Comparison of ENCODE assay signal across 27 mouse cellular contexts in the genomic region with DNA sequence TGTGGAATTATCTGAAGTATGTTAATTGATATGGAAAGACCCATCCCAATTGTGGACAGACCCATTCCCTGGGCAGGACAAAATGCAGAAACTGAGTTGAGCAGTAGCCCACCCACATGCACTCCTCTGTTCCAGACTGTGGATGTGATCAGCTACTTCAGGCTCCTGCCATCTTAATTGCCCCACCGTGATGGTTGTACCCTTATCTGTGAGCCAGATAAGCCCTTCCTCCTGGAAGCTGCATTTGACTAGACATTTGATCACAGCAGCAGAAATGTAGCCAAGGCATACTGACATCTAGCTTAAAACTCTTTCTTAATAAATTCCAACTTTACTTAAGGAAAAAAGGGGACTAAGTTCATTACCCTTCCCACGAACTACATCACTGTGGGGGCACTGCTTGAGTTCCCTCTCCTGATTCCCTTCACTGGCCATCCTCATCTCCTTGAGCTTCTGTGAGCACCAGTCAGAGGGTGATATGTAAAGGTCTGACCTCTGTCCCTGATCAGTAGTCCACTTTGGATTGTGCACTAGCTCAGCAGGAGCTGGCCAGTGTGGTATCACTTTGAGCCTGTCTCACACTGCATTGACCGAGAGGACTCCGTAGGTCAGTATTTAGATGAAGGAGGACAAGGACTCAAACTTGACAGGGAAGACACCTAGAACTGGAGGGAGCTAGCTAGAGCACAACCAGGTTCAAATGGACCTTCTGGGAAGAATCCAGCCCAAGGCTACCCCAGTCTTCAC. TPM values are rescaled to one million over a fixed set of nuclear protein-coding genes. Genes with fewer than 3 reads are reported as not detected.
DNase-seq lines count a peak whose midpoint lies in the region; ATAC-seq and TF ChIP-seq lines count a peak whose summit lies in the region.
"Had no signal": no experiment of that assay in that cellular context is flagged by ENCODE, and none has a peak within 500 bp of the region (broad histone marks: within the 10 kb centered on the region; RNA-seq: fewer than 3 reads in every experiment).

No protein-coding gene starts in this region.

- no peak for TF ChIP-seq CTCF in liver, embryonic 14.5 days (IDR thresholded peaks at IDR 0.05; ENCODE audit: low read depth)

- H3K27me3 ChIP-seq in liver, embryonic 14.5 days (ENCODE audit: control insufficient read depth, insufficient read depth, low read length): peaks cover 31% of the 10 kb centered on the region
- peaks cover 28% of the 10 kb centered on the region for H3K27me3 ChIP-seq in kidney, embryonic 16.5 days (ENCODE audit: insufficient read depth, low read length)
- H3K27me3 ChIP-seq in forebrain, embryonic 13.5 days: peaks cover 30% of the 10 kb centered on the region

- 46% methylated on average over 4 of the region's 4 CpGs for WGBS in liver, embryonic 14.5 days (ENCODE audit: insufficient replicate concordance)
- 85% methylated on average over 4 of the region's 4 CpGs for WGBS in kidney, embryonic 16.5 days
- 91% methylated on average over 4 of the region's 4 CpGs for WGBS in forebrain, embryonic 13.5 days

- H3K9me3 ChIP-seq in liver, embryonic 14.5 days (ENCODE audit: control insufficient read depth, low read length): no peaks in the 10 kb centered on the region
- H3K9me3 ChIP-seq in kidney, embryonic 16.5 days (ENCODE audit: low read length): no peaks in the 10 kb centered on the region
- no peaks in the 10 kb centered on the region for H3K9me3 ChIP-seq in forebrain, embryonic 13.5 days (replicated peaks)
- H3K9me3 ChIP-seq: embryonic facial prominence, embryonic 13.5 days; heart, embryonic 13.5 days; hindbrain, embryonic 12.5 days; limb, embryonic 15.5 days; midbrain, embryonic 15.5 days; neural tube, embryonic 12.5 days had no signal

- peak; percentile 41 for TF ChIP-seq EP300 in liver, embryonic 14.5 days (IDR thresholded peaks at IDR 0.05; ENCODE audit: low read depth)

- H3K9ac ChIP-seq in liver, embryonic 14.5 days (replicated peaks): peak overlapping the region; percentile 83
- no peak overlapping the region for H3K9ac ChIP-seq in kidney, embryonic 16.5 days (replicated peaks; ENCODE audit: low read length)
- H3K9ac ChIP-seq in forebrain, embryonic 13.5 days: no peak overlapping the region
- H3K9ac ChIP-seq: embryonic facial prominence, embryonic 13.5 days; heart, embryonic 13.5 days; limb, embryonic 15.5 days; midbrain, embryonic 15.5 days; neural tube, embryonic 12.5 days had no signal

- H3K4me2 ChIP-seq in liver, embryonic 14.5 days (ENCODE audit: low read depth): peak overlapping the region; percentile 82
- no peak overlapping the region for H3K4me2 ChIP-seq in kidney, embryonic 16.5 days (replicated peaks; ENCODE audit: low read depth, low read length)
- no peak overlapping the region for H3K4me2 ChIP-seq in forebrain, embryonic 13.5 days
- H3K4me2 ChIP-seq: embryonic facial prominence, embryonic 13.5 days; heart, embryonic 13.5 days; hindbrain, embryonic 12.5 days; limb, embryonic 15.5 days; midbrain, embryonic 15.5 days; neural tube, embryonic 12.5 days had no signal

- H3K4me3 ChIP-seq in liver, embryonic 14.5 days (ENCODE audit: insufficient read depth in 1 of 2, low read depth in 2 of 2, low read length in 2 of 2): peak overlapping the region; percentile 12 to 37; a peak in 3 of 4 replicates
- H3K4me3 ChIP-seq in kidney, embryonic 16.5 days (ENCODE audit: low read length): no peak overlapping the region
- no peak overlapping the region for H3K4me3 ChIP-seq in forebrain, embryonic 13.5 days
- H3K4me3 ChIP-seq: embryonic facial prominence, embryonic 13.5 days; heart, embryonic 13.5 days; hindbrain, embryonic 12.5 days; limb, embryonic 15.5 days; midbrain, embryonic 15.5 days; neural tube, embryonic 12.5 days had no signal

- peak overlapping the region; percentile 98 for H3K27ac ChIP-seq in liver, embryonic 14.5 days
- H3K27ac ChIP-seq in kidney, embryonic 16.5 days (ENCODE audit: low read length): no peak overlapping the region
- no peak overlapping the region for H3K27ac ChIP-seq in forebrain, embryonic 13.5 days
- H3K27ac ChIP-seq: embryonic facial prominence, embryonic 13.5 days; hindbrain, embryonic 12.5 days; limb, embryonic 15.5 days; macrophage; midbrain, embryonic 15.5 days; neural tube, embryonic 12.5 days had no signal

- H3K4me1 ChIP-seq in liver, embryonic 14.5 days (replicated peaks; ENCODE audit: control insufficient read depth in 2 of 2, insufficient read depth in 2 of 2, low read length in 1 of 2): peaks cover 55 to 60% of the 10 kb centered on the region in 2 experiments
- H3K4me1 ChIP-seq in kidney, embryonic 16.5 days (ENCODE audit: insufficient read depth, low read length): peaks cover 22% of the 10 kb centered on the region
- peaks cover 69% of the 10 kb centered on the region for H3K4me1 ChIP-seq in forebrain, embryonic 13.5 days

- DNase-seq in cerebellum, adult 9-10 months: peak; percentile 16
- no peak for DNase-seq in cerebellum, postnatal 36 days
- DNase-seq in spleen, postnatal 10 days (ENCODE audit: low spot score in 2 of 2): peak; percentile 32 to 54
- no peak for DNase-seq in spleen, adult 12 weeks (ENCODE audit: low spot score)
- peak in 1 of 3 experiments; percentile 50 for DNase-seq in liver, embryonic 14.5 days (ENCODE audit: low read depth in 3 of 3, low spot score in 3 of 3)
- DNase-seq: adrenal gland, postnatal 36 days; cerebellum, adult 11-12 months; cerebellum, postnatal 14 days; embryo, embryonic 11 days; gastrocnemius, postnatal 36 days; kidney, adult 11 months; kidney, postnatal 10 days; left cerebral cortex, postnatal 4 days; right cerebral cortex, postnatal 4 days; thymus, adult 18-20 months; thymus, postnatal 36 days had no signal

- H3K36me3 ChIP-seq in liver, embryonic 14.5 days (replicated peaks; ENCODE audit: control insufficient read depth, insufficient read depth, low read depth): peaks cover 34% of the 10 kb centered on the region
- H3K36me3 ChIP-seq in kidney, embryonic 16.5 days (ENCODE audit: insufficient read depth, low read length): no peaks in the 10 kb centered on the region
- H3K36me3 ChIP-seq in forebrain, embryonic 13.5 days (ENCODE audit: poor library complexity, severe bottlenecking): peaks cover 74% of the 10 kb centered on the region
- H3K36me3 ChIP-seq: embryonic facial prominence, embryonic 13.5 days had no signal

- ATAC-seq in liver, embryonic 14.5 days (ENCODE audit: insufficient read depth): peak; percentile 1; the same call in 1 of the 2 replicates
- no peak for ATAC-seq in kidney, embryonic 16.5 days (ENCODE audit: low FRiP score, low TSS enrichment)
- ATAC-seq in forebrain, embryonic 13.5 days: no peak
- ATAC-seq: lung, postnatal 0 days; midbrain, embryonic 15.5 days had no signal

RNA-seq across cellular contexts. Expression of a gene that starts 9.3 kb away (rescaled TPM):
- 2.5 TPM in 2 replicates for polyA plus RNA-seq in liver, embryonic 14.5 days (2012; rRNA removed)
- polyA plus RNA-seq in liver, embryonic 14.5 days (2014; fragmentation: Nextera tagmentation; extraction: Ambion mirVana): 3.8 and 4.2 TPM in 2 replicates
- polyA plus RNA-seq in kidney, embryonic 16.5 days (2015; fragmentation: Nextera tagmentation; extraction: Ambion mirVana): 2.4 and 2.5 TPM in 2 replicates
- 44.1 and 55.6 TPM in 2 replicates for polyA plus RNA-seq in forebrain, embryonic 13.5 days (2015; fragmentation: Nextera tagmentation; extraction: Ambion mirVana)

RNA-seq across cellular contexts. Expression of a gene that starts 25.5 kb away (rescaled TPM):
- polyA plus RNA-seq in liver, embryonic 14.5 days (2012; rRNA removed): 33.9 and 41.5 TPM in 2 replicates
- polyA plus RNA-seq in liver, embryonic 14.5 days (2014; fragmentation: Nextera tagmentation; extraction: Ambion mirVana): 68.8 and 75.6 TPM in 2 replicates
- polyA plus RNA-seq in kidney, embryonic 16.5 days (2015; fragmentation: Nextera tagmentation; extraction: Ambion mirVana): 69.1 and 77.2 TPM in 2 replicates
- polyA plus RNA-seq in forebrain, embryonic 13.5 days (2015; fragmentation: Nextera tagmentation; extraction: Ambion mirVana): 51.0 and 58.1 TPM in 2 replicates

RNA-seq across cellular contexts. Expression of a gene that starts 34.2 kb away (rescaled TPM):
- not detected in 2 replicates for polyA plus RNA-seq in liver, embryonic 14.5 days (2012; rRNA removed)
- polyA plus RNA-seq in liver, embryonic 14.5 days (2014; fragmentation: Nextera tagmentation; extraction: Ambion mirVana): not detected in 2 replicates
- polyA plus RNA-seq in kidney, embryonic 16.5 days (2015; fragmentation: Nextera tagmentation; extraction: Ambion mirVana): not detected in 2 replicates
- polyA plus RNA-seq in forebrain, embryonic 13.5 days (2015; fragmentation: Nextera tagmentation; extraction: Ambion mirVana): not detected in 2 replicates
- polyA plus RNA-seq: embryonic facial prominence, embryonic 13.5 days; heart, embryonic 13.5 days; hindbrain, embryonic 12.5 days; limb, embryonic 15.5 days; lung, postnatal 0 days; macrophage; neural tube, embryonic 12.5 days; stomach, embryonic 16.5 days had no signal

RNA-seq across cellular contexts. Expression of a gene that starts 49.5 kb away (rescaled TPM):
- not detected in 2 replicates for polyA plus RNA-seq in liver, embryonic 14.5 days (2012; rRNA removed)
- polyA plus RNA-seq in liver, embryonic 14.5 days (2014; fragmentation: Nextera tagmentation; extraction: Ambion mirVana): not detected in 2 replicates
- not detected in 2 replicates for polyA plus RNA-seq in kidney, embryonic 16.5 days (2015; fragmentation: Nextera tagmentation; extraction: Ambion mirVana)
- polyA plus RNA-seq in forebrain, embryonic 13.5 days (2015; fragmentation: Nextera tagmentation; extraction: Ambion mirVana): not detected in 2 replicates
- polyA plus RNA-seq: embryonic facial prominence, embryonic 13.5 days; heart, embryonic 13.5 days; hindbrain, embryonic 12.5 days; limb, embryonic 15.5 days; lung, postnatal 0 days; macrophage; midbrain, embryonic 15.5 days; neural tube, embryonic 12.5 days; stomach, embryonic 16.5 days had no signal

RNA-seq across cellular contexts. Expression of a gene that starts 58.1 kb away (rescaled TPM):
- not detected in 2 replicates for polyA plus RNA-seq in liver, embryonic 14.5 days (2012; rRNA removed)
- not detected in 2 replicates for polyA plus RNA-seq in liver, embryonic 14.5 days (2014; fragmentation: Nextera tagmentation; extraction: Ambion mirVana)
- polyA plus RNA-seq in kidney, embryonic 16.5 days (2015; fragmentation: Nextera tagmentation; extraction: Ambion mirVana): not detected in 2 replicates
- not detected in 2 replicates for polyA plus RNA-seq in forebrain, embryonic 13.5 days (2015; fragmentation: Nextera tagmentation; extraction: Ambion mirVana)
- polyA plus RNA-seq: embryonic facial prominence, embryonic 13.5 days; heart, embryonic 13.5 days; hindbrain, embryonic 12.5 days; limb, embryonic 15.5 days; lung, postnatal 0 days; macrophage; midbrain, embryonic 15.5 days; neural tube, embryonic 12.5 days; stomach, embryonic 16.5 days had no signal

Comparison
In these comparisons a context has a peak if more than half of its experiments do, and no peak if none do; other contexts are left out.
1. DNase-seq: peak in cerebellum, adult 9-10 months (single experiment) and spleen, postnatal 10 days (2 of 2); none in cerebellum, postnatal 36 days (0 of 2) and spleen, adult 12 weeks (single experiment).
2. H3K4me3 ChIP-seq: peak in liver, embryonic 14.5 days (2 of 2); none in kidney, embryonic 16.5 days (single experiment) and forebrain, embryonic 13.5 days (single experiment).